Mouse (Mus musculus): ENCODE measurements around the gene Lcn12. TPM values are rescaled to one million over a fixed set of nuclear protein-coding genes. Genes with fewer than 3 reads are reported as not detected.

Gene Lcn12
- not detected in 2 replicates for polyA plus RNA-seq (2015; fragmentation: Nextera tagmentation; extraction: Ambion mirVana)

DNA sequence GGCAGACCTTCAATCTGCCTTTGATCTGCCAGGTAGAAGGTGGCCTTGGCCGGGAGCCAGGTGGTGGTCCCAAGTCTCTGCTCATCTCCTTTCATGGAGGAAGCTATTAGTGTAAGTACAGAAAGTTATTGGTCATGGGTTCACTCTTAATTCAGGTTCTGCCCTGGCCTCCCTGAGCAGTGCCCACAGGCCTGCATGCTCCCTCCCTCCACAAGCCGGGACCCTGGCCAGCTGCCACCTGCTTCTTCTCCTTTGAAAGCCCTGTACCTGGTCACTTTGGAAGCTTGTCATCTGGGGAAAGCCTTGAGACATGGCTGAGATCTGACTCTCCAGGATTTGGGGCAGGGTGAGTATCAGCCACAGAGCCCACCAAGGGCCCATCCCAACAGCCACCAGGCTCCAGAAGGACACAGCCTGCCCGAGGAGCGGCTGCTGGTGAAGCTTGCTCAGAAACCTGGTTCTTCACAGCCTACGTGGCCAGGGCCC lies at the start of gene Lcn12:
Gene Lcn12, minus strand, starts transcription at position 436 of the 486 bp plus-strand sequence.
- H3K36me3 ChIP-seq: no peaks in the 10 kb centered on the region
- no peak within 1 kb of the TSS for H3K9ac ChIP-seq
- WGBS: 84% methylated on average over 5 of the region's 5 CpGs
- H3K4me1 ChIP-seq: no peaks in the 10 kb centered on the region
- no peak within 1 kb of the TSS for H3K4me3 ChIP-seq (replicated peaks)
- H3K4me2 ChIP-seq (replicated peaks): no peak within 1 kb of the TSS
- H3K27ac ChIP-seq (replicated peaks): no peak within 1 kb of the TSS
- no peaks in the 10 kb centered on the region for H3K9me3 ChIP-seq (replicated peaks)
- no peak for ATAC-seq (ENCODE audit: insufficient number of reproducible peaks, low FRiP score, low TSS enrichment, low read depth)
- no peaks in the 10 kb centered on the region for H3K27me3 ChIP-seq

DNA sequence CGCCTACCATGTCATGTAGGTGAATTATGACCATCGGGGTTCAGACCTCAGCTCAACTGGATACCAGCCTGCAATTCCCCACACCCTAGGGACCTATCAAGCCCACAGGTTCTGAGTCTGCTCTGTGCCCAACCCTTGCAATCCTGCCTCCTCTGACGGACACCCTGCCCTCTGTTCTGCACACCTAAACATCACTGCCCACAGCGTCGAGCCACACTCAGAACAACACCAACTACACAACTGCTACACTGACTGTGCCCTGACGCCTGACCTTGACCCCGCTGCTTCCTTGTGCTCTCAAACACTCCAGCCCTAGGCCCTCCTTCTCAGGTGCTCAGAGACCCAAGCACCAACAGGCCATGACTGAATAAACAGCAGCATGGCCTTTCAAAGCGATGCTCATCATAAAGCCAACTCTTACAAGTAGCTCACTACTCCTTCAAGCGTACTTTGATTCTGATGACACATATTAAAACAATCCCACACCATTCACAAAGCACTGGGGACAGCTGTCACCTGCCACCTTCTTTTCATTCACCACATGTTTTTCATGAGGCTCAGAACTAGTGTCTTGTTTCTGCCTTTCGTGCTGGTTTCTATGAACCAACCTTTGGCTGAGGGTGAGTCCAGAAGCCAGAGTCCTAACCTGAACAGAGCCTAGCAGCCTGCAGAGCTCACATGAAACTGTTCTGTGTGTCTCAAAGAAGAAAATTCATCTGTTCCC lies 48.1 kb upstream of the Lcn12 start:
- no peak overlapping the region for H3K4me2 ChIP-seq (replicated peaks)
- no peak overlapping the region for H3K4me3 ChIP-seq (replicated peaks)
- H3K9ac ChIP-seq: no peak overlapping the region
- H3K27me3 ChIP-seq: no peaks in the 10 kb centered on the region
- peaks cover 17% of the 10 kb centered on the region for H3K36me3 ChIP-seq
- WGBS: 83% methylated on average over 10 of the region's 10 CpGs
- peaks cover 10% of the 10 kb centered on the region; the same call in 1 of the 2 replicates for H3K4me1 ChIP-seq
- H3K27ac ChIP-seq (replicated peaks): no peak overlapping the region
- no peaks in the 10 kb centered on the region for H3K9me3 ChIP-seq (replicated peaks)
- no peak for ATAC-seq (ENCODE audit: insufficient number of reproducible peaks, low FRiP score, low TSS enrichment, low read depth)

- H3K4me1 ChIP-seq: 0 out of 2 replicates have a peak, but pooled peaks cover 4% of the 10 kb centered on the region
- no peak for ATAC-seq (ENCODE audit: insufficient number of reproducible peaks, low FRiP score, low TSS enrichment, low read depth)
- no peaks in the 10 kb centered on the region for H3K27me3 ChIP-seq
- no peaks in the 10 kb centered on the region for H3K9me3 ChIP-seq (replicated peaks)
- no peak overlapping the region for H3K4me3 ChIP-seq (replicated peaks)
- no peak overlapping the region for H3K9ac ChIP-seq
- no peak overlapping the region for H3K27ac ChIP-seq (replicated peaks)
- H3K4me2 ChIP-seq (replicated peaks): no peak overlapping the region
- H3K36me3 ChIP-seq: peaks cover 30% of the 10 kb centered on the region
- 96% methylated on average over 4 of the region's 4 CpGs for WGBS
Observed at GRCm38 (mm10) chr2:25540541-25540948, 46.8 kb upstream of the Lcn12 start.

DNA sequence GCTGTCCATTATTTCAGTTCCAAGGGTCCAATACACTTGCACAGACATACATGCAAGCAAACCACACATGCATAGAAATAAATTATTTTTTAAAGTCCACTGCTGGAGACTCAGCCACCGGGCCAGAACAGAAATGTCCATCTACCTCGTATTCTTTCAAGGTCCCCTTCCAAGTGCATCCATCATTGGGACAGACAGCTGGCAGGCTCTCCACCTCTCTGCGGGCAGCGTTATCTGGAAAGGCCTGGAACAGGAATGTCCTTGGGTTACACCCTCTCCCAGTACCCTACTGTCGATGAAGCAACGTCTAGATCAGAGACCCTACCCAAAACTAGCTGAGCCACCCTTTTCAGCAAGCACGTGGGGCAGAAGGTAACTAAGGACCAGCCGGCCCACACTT lies 42.8 kb upstream of the Lcn12 start:
- H3K9me3 ChIP-seq (replicated peaks): no peaks in the 10 kb centered on the region
- ATAC-seq (ENCODE audit: insufficient number of reproducible peaks, low FRiP score, low TSS enrichment, low read depth): no peak
- WGBS: 90% methylated on average over 8 of the region's 8 CpGs
- H3K9ac ChIP-seq: no peak overlapping the region
- no peaks in the 10 kb centered on the region for H3K4me1 ChIP-seq
- peaks cover 61% of the 10 kb centered on the region for H3K36me3 ChIP-seq
- no peaks in the 10 kb centered on the region for H3K27me3 ChIP-seq
- no peak overlapping the region for H3K27ac ChIP-seq (replicated peaks)
- H3K4me3 ChIP-seq (replicated peaks): no peak overlapping the region
- no peak overlapping the region for H3K4me2 ChIP-seq (replicated peaks)

- ATAC-seq (ENCODE audit: insufficient number of reproducible peaks, low FRiP score, low TSS enrichment, low read depth): no peak
- Histone ChIP-seq H3K27me3 (no peaks in the 10 kb centered on the region), H3K9ac (no peak overlapping the region), H3K4me1 (no peaks in the 10 kb centered on the region), H3K36me3 (peaks cover 78% of the 10 kb centered on the region), H3K4me2 (replicated peaks) (no peak overlapping the region), H3K27ac (replicated peaks) (no peak overlapping the region), H3K9me3 (replicated peaks) (no peaks in the 10 kb centered on the region), H3K4me3 (replicated peaks) (no peak overlapping the region)
- 95% methylated on average over 2 of the region's 2 CpGs for WGBS
Observed at GRCm38 (mm10) chr2:25534866-25535182, 41.1 kb upstream of the Lcn12 start.

DNA sequence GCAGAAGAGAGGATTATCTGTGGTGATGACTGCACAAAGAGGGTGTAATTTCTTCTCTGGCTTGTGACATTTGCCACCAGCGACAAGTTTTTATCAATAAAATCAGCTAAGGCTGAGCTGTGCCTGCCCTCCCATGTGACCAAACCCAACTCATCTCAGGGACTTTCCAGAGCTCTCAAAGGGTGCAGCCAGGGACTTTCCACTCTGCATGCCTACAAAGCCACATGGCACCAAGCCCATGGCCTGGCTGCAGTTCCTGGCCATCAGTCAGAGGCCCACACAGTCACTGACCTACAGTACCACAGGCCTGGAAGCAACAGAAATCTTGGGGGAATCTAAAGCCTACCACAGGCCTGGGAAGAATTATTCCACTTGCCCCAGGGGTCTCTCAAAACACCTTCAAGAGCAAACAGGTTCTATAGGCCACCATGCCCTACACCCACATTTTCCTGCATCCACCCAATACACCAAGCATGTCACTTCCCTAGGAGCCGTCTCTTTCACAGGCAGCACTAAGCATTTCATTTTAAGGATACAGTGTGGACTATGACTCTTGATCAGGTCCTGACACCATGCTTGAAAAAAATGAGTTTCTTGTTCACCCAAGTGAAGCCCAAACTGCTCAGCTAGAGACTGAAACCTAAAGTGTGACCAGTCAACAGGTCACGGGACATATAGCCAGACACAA lies 40.6 kb upstream of the Lcn12 start:
- 74% methylated on average over 3 of the region's 3 CpGs for WGBS
- H3K4me1 ChIP-seq: no peaks in the 10 kb centered on the region

GRCm38 (mm10) chr2:25533707-25534106 lies 40.0 kb upstream of the Lcn12 start:
- 90% methylated on average over 2 of the region's 2 CpGs for WGBS
- H3K9ac ChIP-seq: no peak overlapping the region
- no peaks in the 10 kb centered on the region for H3K4me1 ChIP-seq
- H3K4me3 ChIP-seq (replicated peaks): no peak overlapping the region
- H3K9me3 ChIP-seq (replicated peaks): no peaks in the 10 kb centered on the region
- H3K27ac ChIP-seq (replicated peaks): no peak overlapping the region; the same call in 1 of the 2 replicates
- H3K36me3 ChIP-seq: peaks cover 86% of the 10 kb centered on the region
- no peak for ATAC-seq (ENCODE audit: insufficient number of reproducible peaks, low FRiP score, low TSS enrichment, low read depth)
- no peaks in the 10 kb centered on the region for H3K27me3 ChIP-seq
- H3K4me2 ChIP-seq (replicated peaks): no peak overlapping the region

More for the DNA sequence above, 40.6 kb upstream of the Lcn12 start:
- peaks cover 82% of the 10 kb centered on the region for H3K36me3 ChIP-seq
- H3K27ac ChIP-seq (replicated peaks): no peak overlapping the region
- no peak overlapping the region for H3K4me2 ChIP-seq (replicated peaks)
- no peaks in the 10 kb centered on the region for H3K9me3 ChIP-seq (replicated peaks)
- ATAC-seq (ENCODE audit: insufficient number of reproducible peaks, low FRiP score, low TSS enrichment, low read depth): no peak
- H3K27me3 ChIP-seq: no peaks in the 10 kb centered on the region
- no peak overlapping the region for H3K9ac ChIP-seq
- H3K4me3 ChIP-seq (replicated peaks): no peak overlapping the region

GRCm38 (mm10) chr2:25526510-25527302 lies 33.0 kb upstream of the Lcn12 start:
- Histone ChIP-seq H3K4me3 (replicated peaks) (no peak overlapping the region), H3K4me2 (replicated peaks) (no peak overlapping the region), H3K9ac (no peak overlapping the region), H3K4me1 (no peaks in the 10 kb centered on the region), H3K27ac (replicated peaks) (no peak overlapping the region), H3K9me3 (replicated peaks) (no peaks in the 10 kb centered on the region), H3K36me3 (peaks cover 92% of the 10 kb centered on the region), H3K27me3 (no peaks in the 10 kb centered on the region)
- WGBS: 84% methylated on average over 9 of the region's 9 CpGs
- no peak for ATAC-seq (ENCODE audit: insufficient number of reproducible peaks, low FRiP score, low TSS enrichment, low read depth)

DNA sequence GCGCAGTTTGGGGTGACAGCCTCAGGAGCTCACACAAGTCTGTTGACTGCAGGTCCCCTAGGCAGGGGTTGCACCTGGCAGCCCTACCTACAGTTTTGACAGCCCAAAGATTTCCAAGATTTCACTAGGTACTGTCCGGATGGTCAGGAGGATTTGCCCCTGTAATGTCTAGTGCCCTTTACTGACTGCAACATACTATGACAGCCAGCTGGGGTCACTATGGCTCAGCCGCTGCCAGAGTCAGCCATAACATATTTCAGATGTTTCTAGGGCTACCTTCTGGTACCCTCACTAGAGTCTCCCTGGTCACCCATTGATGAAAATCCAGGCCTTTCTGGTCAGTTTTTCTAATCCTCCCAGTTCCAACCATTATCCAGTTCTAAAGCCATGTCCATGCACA lies 16.2 kb upstream of the Lcn12 start:
- no peak overlapping the region for H3K9ac ChIP-seq
- H3K27ac ChIP-seq (replicated peaks): no peak overlapping the region
- no peaks in the 10 kb centered on the region for H3K4me1 ChIP-seq
- no peak overlapping the region for H3K4me3 ChIP-seq (replicated peaks)
- H3K36me3 ChIP-seq: peaks cover 6% of the 10 kb centered on the region
- H3K27me3 ChIP-seq: no peaks in the 10 kb centered on the region
- WGBS: 62% methylated on average over 3 of the region's 3 CpGs
- no peaks in the 10 kb centered on the region for H3K9me3 ChIP-seq (replicated peaks)
- H3K4me2 ChIP-seq (replicated peaks): no peak overlapping the region
- ATAC-seq (ENCODE audit: insufficient number of reproducible peaks, low FRiP score, low TSS enrichment, low read depth): no peak

DNA sequence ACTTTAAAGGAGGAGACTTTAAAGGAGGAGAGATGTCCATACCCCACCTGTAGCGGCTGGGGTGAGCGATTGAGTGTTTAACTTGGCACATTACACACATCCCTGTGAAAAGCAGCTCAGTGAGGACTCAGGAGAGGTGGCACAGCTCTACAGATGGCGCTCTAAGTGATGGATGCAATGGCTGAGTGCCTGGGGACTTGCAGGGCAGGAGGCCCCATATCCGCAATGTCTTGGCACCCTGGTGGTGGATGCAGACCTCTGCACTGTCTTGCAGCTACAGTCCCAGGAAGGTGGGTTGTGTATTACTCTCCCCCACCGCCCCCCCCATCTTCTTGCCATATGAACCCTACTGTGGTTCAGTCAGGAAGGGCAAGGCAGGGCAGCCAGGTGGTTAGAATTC lies 13.3 kb upstream of the Lcn12 start:
- no peak overlapping the region for H3K4me2 ChIP-seq (replicated peaks)
- no peaks in the 10 kb centered on the region for H3K9me3 ChIP-seq (replicated peaks)
- WGBS: 27% methylated on average over 5 of the region's 5 CpGs
- no peak overlapping the region for H3K27ac ChIP-seq (replicated peaks)
- H3K36me3 ChIP-seq: peaks cover 29% of the 10 kb centered on the region
- H3K27me3 ChIP-seq: no peaks in the 10 kb centered on the region
- no peak overlapping the region for H3K4me3 ChIP-seq (replicated peaks)
- no peak overlapping the region for H3K9ac ChIP-seq
- H3K4me1 ChIP-seq: peaks cover 5% of the 10 kb centered on the region
- no peak for ATAC-seq (ENCODE audit: insufficient number of reproducible peaks, low FRiP score, low TSS enrichment, low read depth)

- Histone ChIP-seq H3K4me1 (peaks cover 15% of the 10 kb centered on the region), H3K27me3 (no peaks in the 10 kb centered on the region), H3K9me3 (replicated peaks) (no peaks in the 10 kb centered on the region), H3K4me3 (replicated peaks) (no peak overlapping the region), H3K36me3 (peaks cover 29% of the 10 kb centered on the region), H3K4me2 (replicated peaks) (no peak overlapping the region), H3K27ac (replicated peaks) (no peak overlapping the region), H3K9ac (no peak overlapping the region)
- WGBS: 93% methylated on average over 4 of the region's 4 CpGs
- no peak for ATAC-seq (ENCODE audit: insufficient number of reproducible peaks, low FRiP score, low TSS enrichment, low read depth)
Observed at GRCm38 (mm10) chr2:25505860-25506259, 12.1 kb upstream of the Lcn12 start.

Data from embryonic facial prominence, embryonic 15.5 days (tissue).